Comparison of ENCODE assay signal across 8 mouse cellular contexts in genomic region chr14:123626501-123627179, GRCm38 (mm10). TPM values are rescaled to one million over a fixed set of nuclear protein-coding genes. Genes with fewer than 3 reads are reported as not detected.
DNase-seq lines count a peak whose midpoint lies in the region; ATAC-seq and TF ChIP-seq lines count a peak whose summit lies in the region.

Gene Nalcn, minus strand, starts transcription at chr14:123627144.

- H3K4me3 ChIP-seq in heart, embryonic 15.5 days: peak within 1 kb of the TSS; percentile 48
- H3K4me3 ChIP-seq in left cerebral cortex, adult 2 months: peak within 1 kb of the TSS; percentile 69
- peak within 1 kb of the TSS; percentile 57 for H3K4me3 ChIP-seq in neural tube, embryonic 12.5 days

- no peak; the same call in 1 of the 2 replicates for ATAC-seq in heart, embryonic 15.5 days (replicated peaks; ENCODE audit: insufficient number of reproducible peaks, insufficient read depth, low FRiP score, low read depth)
- ATAC-seq in neural tube, embryonic 12.5 days (ENCODE audit: low FRiP score, low read depth): peak; percentile 84

- TF ChIP-seq CTCF in left cerebral cortex, adult 2 months (IDR thresholded peaks at IDR 0.05): no peak

- intact Hi-C loops in left cerebral cortex, adult 2 months (cut with DNase I): no loop called here

- 0 out of 2 replicates have a peak within 1 kb of the TSS, but pooled peaks have one; percentile 2 for H3K9ac ChIP-seq in heart, embryonic 15.5 days
- peak within 1 kb of the TSS; percentile 69 for H3K9ac ChIP-seq in neural tube, embryonic 12.5 days

- peak; percentile 16 for DNase-seq in ovary, postnatal 36 days (ENCODE audit: low spot score)
- no peak for DNase-seq in ovary, adult 18-20 months (ENCODE audit: low spot score)
- DNase-seq in embryo, embryonic 9.5 days (ENCODE audit: extremely low spot score): peak; percentile 60
- DNase-seq in left cerebral cortex, adult 2 months (ENCODE audit: extremely low spot score in 1 of 2, low spot score in 2 of 2): peak; percentile 61 to 70
- no peak for DNase-seq in thymus, postnatal 25 days
- no peak for DNase-seq in thymus, postnatal 36 days

- peak within 1 kb of the TSS; percentile 73 for H3K4me2 ChIP-seq in heart, embryonic 15.5 days
- H3K4me2 ChIP-seq in neural tube, embryonic 12.5 days (replicated peaks): peak within 1 kb of the TSS; percentile 85

- H3K27ac ChIP-seq in heart, embryonic 15.5 days: no peak within 1 kb of the TSS
- peak within 1 kb of the TSS; percentile 97 for H3K27ac ChIP-seq in left cerebral cortex, adult 2 months
- peak within 1 kb of the TSS; percentile 57 for H3K27ac ChIP-seq in neural tube, embryonic 12.5 days

- no peaks in the 10 kb centered on the region for H3K9me3 ChIP-seq in heart, embryonic 15.5 days (replicated peaks)
- H3K9me3 ChIP-seq in neural tube, embryonic 12.5 days: no peaks in the 10 kb centered on the region

- H3K27me3 ChIP-seq in heart, embryonic 15.5 days: peaks cover 18% of the 10 kb centered on the region
- H3K27me3 ChIP-seq in neural tube, embryonic 12.5 days (replicated peaks): peaks cover 5% of the 10 kb centered on the region; the same call in 1 of the 2 replicates

- no peaks in the 10 kb centered on the region for H3K36me3 ChIP-seq in heart, embryonic 15.5 days
- H3K36me3 ChIP-seq in neural tube, embryonic 12.5 days: no peaks in the 10 kb centered on the region

- 0 out of 2 replicates have a peak, but pooled peaks cover 2% of the 10 kb centered on the region for H3K4me1 ChIP-seq in heart, embryonic 15.5 days (replicated peaks)
- H3K4me1 ChIP-seq in neural tube, embryonic 12.5 days: peaks cover 11% of the 10 kb centered on the region; the same call in 1 of the 2 replicates

- WGBS in heart, embryonic 15.5 days: 1% methylated on average over 47 of the region's 47 CpGs
- WGBS in neural tube, embryonic 12.5 days: under 1% methylated on average over 47 of the region's 47 CpGs

RNA-seq across cellular contexts. Expression of gene Nalcn, which starts in this region (rescaled TPM):
- 0.10 and 0.30 TPM in 2 replicates for polyA plus RNA-seq in heart, embryonic 15.5 days (2015; fragmentation: Nextera tagmentation; extraction: Ambion mirVana)
- total RNA-seq in left cerebral cortex, adult 2 months (2021): 10 to 100 TPM; 66.0 to 66.3 TPM
- polyA plus RNA-seq in neural tube, embryonic 12.5 days (2016; fragmentation: Nextera tagmentation; extraction: Ambion mirVana): 4.4 and 4.5 TPM in 2 replicates

Comparison
In these comparisons a context has a peak if more than half of its experiments do, and no peak if none do; other contexts are left out.
1. DNase-seq: peak in ovary, postnatal 36 days (single experiment), embryo, embryonic 9.5 days (single experiment) and left cerebral cortex, adult 2 months (2 of 2); none in ovary, adult 18-20 months (single experiment), thymus, postnatal 25 days (single experiment) and thymus, postnatal 36 days (0 of 2).
2. Peak in every context shown above with its lines, with median percentiles within 50 percentile points of each other: H3K4me3 ChIP-seq.